Mouse (Mus musculus): ENCODE data around the gene Cltc. TPM values are rescaled to one million over a fixed set of nuclear protein-coding genes. Genes with fewer than 3 reads are reported as not detected.

Gene Cltc
- polyA plus RNA-seq, 1 experiment from 2014 or later, result 148 TPM

DNA sequence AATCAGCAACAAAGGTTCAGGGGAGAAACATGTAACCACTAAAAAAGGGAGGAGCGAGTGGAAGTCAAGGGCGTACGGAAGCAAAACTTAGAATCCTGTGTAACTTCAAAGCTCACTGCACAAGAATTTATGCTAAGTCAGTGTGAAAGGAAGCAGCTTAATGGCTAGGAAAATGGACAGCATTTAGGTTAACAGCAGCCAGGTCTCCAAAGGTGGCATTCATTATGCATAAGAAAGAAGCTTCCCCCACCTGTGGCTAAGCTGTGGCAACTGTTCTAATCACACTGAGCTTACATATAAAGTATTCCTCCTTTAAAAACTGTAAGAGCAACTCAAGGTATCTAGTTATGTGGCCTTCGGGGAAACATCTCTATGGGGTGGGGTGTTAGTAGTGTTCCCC, 56.2 kb downstream of the Cltc start:
- ATAC-seq (ENCODE audit: insufficient read depth, low FRiP score), result no peak
- Histone ChIP-seq H3K27ac (ENCODE audit: low read length) (no peak overlapping the region), H3K9ac (ENCODE audit: low read length) (no peak overlapping the region), H3K36me3 (ENCODE audit: control insufficient read depth, insufficient read depth, low read length) (peaks cover 35% of the 10 kb centered on the region), H3K4me2 (ENCODE audit: low read depth, low read length) (no peak overlapping the region), H3K4me3 (replicated peaks; ENCODE audit: low read length) (no peak overlapping the region), H3K9me3 (replicated peaks; ENCODE audit: control insufficient read depth, low read length) (no peaks in the 10 kb centered on the region), H3K4me1 (ENCODE audit: control insufficient read depth, insufficient read depth, low read length) (no peaks in the 10 kb centered on the region), H3K27me3 (ENCODE audit: control insufficient read depth, insufficient read depth, low read length) (no peaks in the 10 kb centered on the region)
- WGBS, result 86% methylated on average over 4 of the region's 4 CpGs

DNA sequence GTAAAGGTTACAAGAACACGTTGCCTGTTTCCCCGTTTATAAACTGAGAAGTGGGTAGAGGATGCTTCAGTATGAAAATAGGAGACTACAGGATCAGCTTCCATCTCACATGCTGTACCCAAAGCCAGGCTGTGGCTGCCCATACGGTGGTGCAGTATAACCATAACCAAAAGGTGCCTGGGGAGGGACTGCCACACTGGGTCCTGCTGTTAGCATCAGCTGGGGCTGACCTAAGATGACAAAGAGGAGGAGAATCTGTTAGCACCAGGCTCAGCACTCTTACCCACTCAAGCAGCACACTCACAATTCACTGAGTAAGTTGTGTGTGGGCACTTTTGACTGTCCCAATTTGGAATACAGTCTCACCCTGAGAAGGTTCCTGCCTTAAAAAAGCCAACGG, 61.9 kb downstream of the Cltc start:
- Histone ChIP-seq H3K27ac (ENCODE audit: low read length) (no peak overlapping the region), H3K9ac (ENCODE audit: low read length) (no peak overlapping the region), H3K27me3 (ENCODE audit: control insufficient read depth, insufficient read depth, low read length) (no peaks in the 10 kb centered on the region), H3K4me3 (replicated peaks; ENCODE audit: low read length) (no peak overlapping the region), H3K9me3 (replicated peaks; ENCODE audit: control insufficient read depth, low read length) (no peaks in the 10 kb centered on the region), H3K4me1 (ENCODE audit: control insufficient read depth, insufficient read depth, low read length) (no peaks in the 10 kb centered on the region), H3K36me3 (ENCODE audit: control insufficient read depth, insufficient read depth, low read length) (peaks cover 15% of the 10 kb centered on the region), H3K4me2 (ENCODE audit: low read depth, low read length) (no peak overlapping the region)
- no peak for ATAC-seq (ENCODE audit: insufficient read depth, low FRiP score)
- 86% methylated on average over 4 of the region's 4 CpGs for WGBS

DNA sequence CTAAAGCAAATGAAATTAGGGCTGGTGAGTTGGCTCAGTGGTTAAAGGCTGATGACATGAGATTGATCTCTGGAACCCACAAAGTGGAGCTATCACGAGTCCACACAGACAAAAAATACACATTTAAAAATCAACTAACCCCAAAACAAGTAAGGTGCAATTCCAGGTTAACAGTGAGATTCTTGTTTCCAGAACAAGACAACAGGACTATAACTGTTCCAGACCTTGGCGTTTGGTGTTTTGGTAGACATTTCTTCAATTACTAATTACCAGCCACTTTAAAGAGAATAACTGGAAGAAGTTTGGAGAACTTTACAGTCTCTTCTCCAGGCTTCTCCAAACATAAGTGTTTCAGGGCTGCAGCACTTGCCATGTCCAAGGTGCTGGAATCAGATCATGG, 64.8 kb downstream of the Cltc start:
- H3K27ac ChIP-seq (ENCODE audit: low read length), result no peak overlapping the region
- no peak for ATAC-seq (ENCODE audit: insufficient read depth, low FRiP score)
- WGBS, result 76% methylated on average over 2 of the region's 2 CpGs

DNA sequence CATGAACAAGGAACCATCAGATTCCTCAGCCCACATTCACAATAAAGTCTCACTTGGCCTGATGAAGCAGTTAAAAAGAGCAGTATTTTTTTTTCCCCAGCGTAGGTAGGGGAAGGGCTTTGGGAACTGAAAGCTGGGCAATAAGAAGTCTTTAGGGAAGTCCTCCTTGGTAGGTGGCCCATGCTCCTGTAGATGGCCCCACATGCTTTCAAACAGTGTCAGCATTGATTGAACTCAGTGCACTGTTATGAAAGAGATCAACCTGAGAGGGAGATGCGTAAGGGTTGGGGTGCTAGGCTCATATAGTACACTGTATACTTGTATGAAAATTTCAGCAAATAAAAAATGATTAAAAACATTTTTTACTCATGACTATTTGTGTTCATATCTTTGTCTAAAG, 65.4 kb downstream of the Cltc start:
- H3K4me2 ChIP-seq (ENCODE audit: low read depth, low read length), result no peak overlapping the region
- no peak overlapping the region for H3K9ac ChIP-seq (ENCODE audit: low read length)
- H3K27ac ChIP-seq (ENCODE audit: low read length), result no peak overlapping the region
- no peaks in the 10 kb centered on the region for H3K27me3 ChIP-seq (ENCODE audit: control insufficient read depth, insufficient read depth, low read length)
- peaks cover 18% of the 10 kb centered on the region for H3K36me3 ChIP-seq (ENCODE audit: control insufficient read depth, insufficient read depth, low read length)
- H3K9me3 ChIP-seq (replicated peaks; ENCODE audit: control insufficient read depth, low read length), result no peaks in the 10 kb centered on the region
- no peak overlapping the region for H3K4me3 ChIP-seq (replicated peaks; ENCODE audit: low read length)
- ATAC-seq (ENCODE audit: insufficient read depth, low FRiP score), result no peak
- no peaks in the 10 kb centered on the region for H3K4me1 ChIP-seq (ENCODE audit: control insufficient read depth, insufficient read depth, low read length)
- WGBS, result 84% methylated on average over 2 of the region's 2 CpGs

More for the DNA sequence above, 64.8 kb downstream of the Cltc start:
- Histone ChIP-seq H3K4me2 (ENCODE audit: low read depth, low read length) (no peak overlapping the region), H3K36me3 (ENCODE audit: control insufficient read depth, insufficient read depth, low read length) (peaks cover 18% of the 10 kb centered on the region), H3K4me3 (replicated peaks; ENCODE audit: low read length) (no peak overlapping the region), H3K9me3 (replicated peaks; ENCODE audit: control insufficient read depth, low read length) (no peaks in the 10 kb centered on the region), H3K4me1 (ENCODE audit: control insufficient read depth, insufficient read depth, low read length) (no peaks in the 10 kb centered on the region), H3K27me3 (ENCODE audit: control insufficient read depth, insufficient read depth, low read length) (no peaks in the 10 kb centered on the region), H3K9ac (ENCODE audit: low read length) (no peak overlapping the region)

DNA sequence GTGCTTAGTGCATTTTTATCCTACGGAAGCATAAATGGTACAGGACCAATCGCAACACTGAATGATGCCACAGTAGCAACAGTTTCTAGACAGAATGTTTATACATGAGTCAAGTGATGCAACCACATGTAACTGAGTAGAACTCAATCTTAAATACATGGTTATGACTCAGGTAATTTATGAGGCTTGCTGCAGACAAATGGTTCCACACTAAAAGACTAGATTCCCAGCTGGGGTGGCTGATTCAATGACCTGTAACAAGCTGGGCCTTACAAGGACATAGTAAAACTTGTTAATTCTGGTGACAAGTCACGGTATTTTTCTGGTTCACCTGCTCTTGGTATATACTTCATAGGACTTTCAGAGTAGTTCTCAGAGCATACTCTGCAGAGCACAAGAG, 65.9 kb downstream of the Cltc start:
- WGBS, result 89% methylated on average over 3 of the region's 3 CpGs
- no peak overlapping the region for H3K27ac ChIP-seq (ENCODE audit: low read length)
- no peak overlapping the region for H3K4me2 ChIP-seq (ENCODE audit: low read depth, low read length)
- H3K36me3 ChIP-seq (ENCODE audit: control insufficient read depth, insufficient read depth, low read length), result peaks cover 18% of the 10 kb centered on the region
- H3K4me3 ChIP-seq (replicated peaks; ENCODE audit: low read length), result no peak overlapping the region
- no peak for ATAC-seq (ENCODE audit: insufficient read depth, low FRiP score)
- no peaks in the 10 kb centered on the region for H3K9me3 ChIP-seq (replicated peaks; ENCODE audit: control insufficient read depth, low read length)
- H3K9ac ChIP-seq (ENCODE audit: low read length), result no peak overlapping the region
- H3K4me1 ChIP-seq (ENCODE audit: control insufficient read depth, insufficient read depth, low read length), result no peaks in the 10 kb centered on the region
- H3K27me3 ChIP-seq (ENCODE audit: control insufficient read depth, insufficient read depth, low read length), result no peaks in the 10 kb centered on the region

DNA sequence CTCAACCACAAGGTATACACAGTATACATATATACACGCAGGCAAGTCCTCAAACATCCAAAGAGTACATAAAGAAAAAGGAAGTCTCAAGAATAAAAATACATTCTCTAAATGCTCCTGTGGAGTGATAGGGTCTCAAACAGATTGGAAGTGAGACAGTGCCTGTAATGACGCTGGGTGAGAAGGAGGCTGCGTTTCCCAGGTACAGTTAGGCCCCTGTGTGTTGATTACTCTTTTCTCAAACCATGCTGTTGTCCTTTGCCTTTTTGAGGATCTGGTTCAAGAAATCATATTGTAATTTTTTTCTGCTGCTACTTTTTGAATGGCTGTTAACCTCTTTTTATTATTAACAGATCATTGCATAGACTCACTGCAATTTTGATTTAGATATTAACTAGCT, 67.0 kb downstream of the Cltc start:
- Histone ChIP-seq H3K4me3 (replicated peaks; ENCODE audit: low read length) (no peak overlapping the region), H3K9ac (ENCODE audit: low read length) (no peak overlapping the region), H3K4me1 (ENCODE audit: control insufficient read depth, insufficient read depth, low read length) (peaks cover 1% of the 10 kb centered on the region), H3K36me3 (ENCODE audit: control insufficient read depth, insufficient read depth, low read length) (peaks cover 14% of the 10 kb centered on the region), H3K27me3 (ENCODE audit: control insufficient read depth, insufficient read depth, low read length) (no peaks in the 10 kb centered on the region), H3K4me2 (ENCODE audit: low read depth, low read length) (no peak overlapping the region), H3K27ac (ENCODE audit: low read length) (no peak overlapping the region), H3K9me3 (replicated peaks; ENCODE audit: control insufficient read depth, low read length) (no peaks in the 10 kb centered on the region)
- no peak for ATAC-seq (ENCODE audit: insufficient read depth, low FRiP score)
- WGBS, result 88% methylated on average over 3 of the region's 3 CpGs

DNA sequence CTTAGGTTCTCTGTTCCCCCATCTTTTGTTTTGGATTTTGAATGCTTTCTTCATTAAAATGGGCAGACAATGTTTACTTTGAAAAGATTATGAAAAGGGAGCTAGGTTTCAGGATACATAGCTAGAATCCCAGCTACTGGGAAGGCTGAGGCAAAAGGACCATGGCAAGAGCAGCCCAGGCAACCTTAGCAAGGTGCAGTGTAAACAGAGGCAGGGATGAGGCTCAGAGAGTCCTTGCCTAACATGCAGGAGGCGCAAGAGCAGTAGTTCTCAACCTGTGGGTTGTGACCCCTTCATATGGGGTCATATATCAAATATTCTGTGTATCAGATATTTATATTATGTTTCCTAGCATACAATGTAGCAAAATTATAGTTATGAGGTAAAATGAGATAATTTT, 72.0 kb downstream of the Cltc start:
- Histone ChIP-seq H3K36me3 (ENCODE audit: control insufficient read depth, insufficient read depth, low read length) (peaks cover 8% of the 10 kb centered on the region; the same call in 1 of the 2 replicates), H3K4me1 (ENCODE audit: control insufficient read depth, insufficient read depth, low read length) (peaks cover 14% of the 10 kb centered on the region), H3K9ac (ENCODE audit: low read length) (peak overlapping the region; percentile 55), H3K9me3 (replicated peaks; ENCODE audit: control insufficient read depth, low read length) (no peaks in the 10 kb centered on the region), H3K4me3 (replicated peaks; ENCODE audit: low read length) (peak overlapping the region; percentile 89), H3K4me2 (ENCODE audit: low read depth, low read length) (peak overlapping the region; percentile 74), H3K27me3 (ENCODE audit: control insufficient read depth, insufficient read depth, low read length) (no peaks in the 10 kb centered on the region), H3K27ac (ENCODE audit: low read length) (no peak overlapping the region)
- no peak for ATAC-seq (ENCODE audit: insufficient read depth, low FRiP score)
- WGBS, result 73% methylated on average over 1 of the region's 1 CpGs

DNA sequence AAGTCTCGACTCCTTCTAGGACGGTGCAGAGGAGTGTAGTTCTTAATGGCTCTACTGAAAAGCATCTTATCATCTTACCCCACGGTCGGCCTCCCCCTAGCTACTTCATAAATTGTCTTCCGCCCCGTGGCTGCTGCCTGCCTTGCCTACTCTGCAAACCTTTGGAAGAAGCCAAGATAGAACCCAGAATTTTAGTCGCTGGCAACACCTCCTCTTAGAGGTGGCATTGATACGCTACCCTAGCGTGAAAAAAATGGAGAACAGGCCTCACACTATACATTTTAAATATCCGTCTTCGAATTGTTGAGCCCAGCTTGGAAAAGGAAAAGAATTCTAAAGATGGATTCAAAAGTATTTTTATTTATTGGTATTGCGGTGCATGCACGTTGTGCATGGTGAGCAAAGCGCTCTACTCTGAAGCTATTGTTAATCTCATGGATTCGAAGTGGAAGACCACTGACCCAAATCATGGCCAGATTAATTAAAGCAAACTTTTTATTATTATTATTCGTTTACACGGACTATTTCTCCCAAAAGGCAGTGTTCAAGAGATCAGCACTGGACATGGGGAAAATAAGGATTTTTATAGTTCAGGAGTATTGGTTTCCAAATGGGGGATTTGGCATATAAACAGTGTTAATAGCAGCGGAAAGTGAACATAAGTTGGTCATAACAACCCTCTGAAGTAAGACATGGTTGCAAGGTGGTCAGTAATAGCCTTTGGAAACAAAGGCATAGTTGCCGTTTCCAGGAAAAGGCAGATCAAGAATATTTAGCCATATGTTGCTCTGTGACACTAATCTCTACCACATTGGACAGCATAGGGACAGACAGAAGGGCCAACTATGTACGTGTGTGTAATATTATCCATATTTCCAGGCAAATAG, 73.0 kb downstream of the Cltc start:
- peak overlapping the region; percentile 95 for H3K27ac ChIP-seq (ENCODE audit: low read length)
- H3K4me3 ChIP-seq (replicated peaks; ENCODE audit: low read length), result peak overlapping the region; percentile 89
- peak overlapping the region; percentile 74 for H3K4me2 ChIP-seq (ENCODE audit: low read depth, low read length)
- WGBS, result 3% methylated on average over 20 of the region's 20 CpGs
- no peaks in the 10 kb centered on the region for H3K9me3 ChIP-seq (replicated peaks; ENCODE audit: control insufficient read depth, low read length)
- peak; percentile 1; the same call in 1 of the 2 replicates for ATAC-seq (ENCODE audit: insufficient read depth, low FRiP score)
- no peaks in the 10 kb centered on the region for H3K27me3 ChIP-seq (ENCODE audit: control insufficient read depth, insufficient read depth, low read length)
- H3K9ac ChIP-seq (ENCODE audit: low read length), result peak overlapping the region; percentile 92
- H3K4me1 ChIP-seq (ENCODE audit: control insufficient read depth, insufficient read depth, low read length), result peaks cover 14% of the 10 kb centered on the region
- H3K36me3 ChIP-seq (ENCODE audit: control insufficient read depth, insufficient read depth, low read length), result no peaks in the 10 kb centered on the region

DNA sequence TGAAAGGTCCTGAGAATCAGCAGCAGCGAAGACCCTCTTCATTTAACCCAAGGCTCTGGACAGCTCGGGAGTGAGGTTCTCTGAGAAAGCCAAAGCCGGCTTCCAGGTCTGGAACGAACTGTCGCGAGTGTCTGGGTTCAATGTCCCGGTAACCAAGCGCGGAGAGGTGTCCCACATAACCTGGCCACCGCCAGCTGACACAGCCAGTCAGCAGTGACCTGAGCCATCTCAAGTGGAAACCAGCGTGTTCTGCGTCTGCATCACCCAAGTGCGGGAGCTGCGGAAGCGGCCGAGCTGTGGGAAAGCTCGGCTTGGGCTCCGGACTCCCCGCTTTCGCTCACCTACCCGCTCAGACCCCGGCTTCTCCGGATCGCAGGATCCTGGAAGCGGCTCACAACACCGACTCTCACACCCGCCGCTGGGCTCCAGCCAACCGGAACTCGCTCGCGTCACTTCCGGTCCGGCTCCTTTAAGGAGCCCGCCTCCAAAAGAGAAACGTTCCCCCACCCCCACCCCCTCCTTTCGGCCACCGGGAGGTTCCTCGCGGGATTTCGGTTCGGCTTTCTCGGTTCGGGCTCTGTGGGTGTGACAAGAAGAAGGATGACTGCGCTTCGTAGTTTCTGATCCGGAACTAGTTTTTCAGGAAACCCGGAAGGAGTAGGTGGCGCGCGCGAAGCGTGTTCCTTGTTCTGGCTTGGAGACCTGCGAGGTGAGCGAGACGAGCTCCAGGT, 73.8 kb downstream of the Cltc start, which contains the start of the genes Vmp1 and Ptrh2:
TSS of gene Vmp1 (minus strand) at position 442 of the 731 bp plus-strand sequence.
TSS of gene Ptrh2 (plus strand) at position 591 of the 731 bp plus-strand sequence.
- Histone ChIP-seq H3K27ac (ENCODE audit: low read length) (peak within 1 kb of the TSS; percentile 95), H3K4me3 (replicated peaks; ENCODE audit: low read length) (peak within 1 kb of the TSS; percentile 89), H3K9ac (ENCODE audit: low read length) (peak within 1 kb of the TSS; percentile 92), H3K4me1 (ENCODE audit: control insufficient read depth, insufficient read depth, low read length) (peaks cover 14% of the 10 kb centered on the region), H3K9me3 (replicated peaks; ENCODE audit: control insufficient read depth, low read length) (no peaks in the 10 kb centered on the region), H3K4me2 (ENCODE audit: low read depth, low read length) (peak within 1 kb of the TSS; percentile 74), H3K27me3 (ENCODE audit: control insufficient read depth, insufficient read depth, low read length) (no peaks in the 10 kb centered on the region), H3K36me3 (ENCODE audit: control insufficient read depth, insufficient read depth, low read length) (no peaks in the 10 kb centered on the region)
- WGBS, result under 1% methylated on average over 56 of the region's 56 CpGs
- peak; percentile 93 for ATAC-seq (ENCODE audit: insufficient read depth, low FRiP score)

All from stomach, embryonic 16.5 days (tissue).